Mouse (Mus musculus) liver, embryonic 14.5 days (tissue): ENCODE data around the gene Rtl1.

Experiments
- CTCF ChIP-seq: IDR thresholded peaks from 2 replicates; pipeline ENCODE4 v1.5.1; 2016; ENCODE audit warnings: antibody characterized with exemption, low read depth, control low read depth
- EP300 ChIP-seq: IDR thresholded peaks from 2 replicates; pipeline ENCODE4 v1.6.1; 2016; ENCODE audit warnings: antibody characterized with exemption, low read depth

DNA sequence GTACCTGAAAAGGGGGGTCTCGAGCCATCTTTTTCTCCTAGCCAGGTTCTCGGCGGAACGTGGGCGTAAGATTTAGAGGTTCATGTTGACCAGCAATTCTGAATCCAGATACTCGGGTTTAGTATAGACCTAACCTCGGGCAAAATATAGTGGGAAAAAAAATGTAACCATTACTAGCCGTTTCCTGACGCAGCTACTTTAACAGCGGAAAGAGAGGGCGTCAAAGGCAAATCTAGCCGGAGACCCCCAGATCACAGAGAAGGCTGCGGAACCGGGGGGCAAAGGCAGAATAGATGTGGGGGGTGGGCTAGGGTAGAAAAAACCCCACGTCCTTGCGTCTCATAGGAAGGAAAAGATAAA lies 58.6 kb downstream of the Rtl1 start:
- no peak for TF ChIP-seq EP300
- TF ChIP-seq CTCF: no peak
